Mouse (Mus musculus) liver, embryonic 14.5 days (tissue): Measurements from ENCODE around the gene Kdm2a.

Experiments used
- CTCF ChIP-seq: IDR thresholded peaks from 2 replicates; pipeline ENCODE4 v1.5.1; 2016; ENCODE audit warnings: antibody characterized with exemption, low read depth, control low read depth
- EP300 ChIP-seq: IDR thresholded peaks from 2 replicates; pipeline ENCODE4 v1.6.1; 2016; ENCODE audit warnings: antibody characterized with exemption, low read depth

DNA sequence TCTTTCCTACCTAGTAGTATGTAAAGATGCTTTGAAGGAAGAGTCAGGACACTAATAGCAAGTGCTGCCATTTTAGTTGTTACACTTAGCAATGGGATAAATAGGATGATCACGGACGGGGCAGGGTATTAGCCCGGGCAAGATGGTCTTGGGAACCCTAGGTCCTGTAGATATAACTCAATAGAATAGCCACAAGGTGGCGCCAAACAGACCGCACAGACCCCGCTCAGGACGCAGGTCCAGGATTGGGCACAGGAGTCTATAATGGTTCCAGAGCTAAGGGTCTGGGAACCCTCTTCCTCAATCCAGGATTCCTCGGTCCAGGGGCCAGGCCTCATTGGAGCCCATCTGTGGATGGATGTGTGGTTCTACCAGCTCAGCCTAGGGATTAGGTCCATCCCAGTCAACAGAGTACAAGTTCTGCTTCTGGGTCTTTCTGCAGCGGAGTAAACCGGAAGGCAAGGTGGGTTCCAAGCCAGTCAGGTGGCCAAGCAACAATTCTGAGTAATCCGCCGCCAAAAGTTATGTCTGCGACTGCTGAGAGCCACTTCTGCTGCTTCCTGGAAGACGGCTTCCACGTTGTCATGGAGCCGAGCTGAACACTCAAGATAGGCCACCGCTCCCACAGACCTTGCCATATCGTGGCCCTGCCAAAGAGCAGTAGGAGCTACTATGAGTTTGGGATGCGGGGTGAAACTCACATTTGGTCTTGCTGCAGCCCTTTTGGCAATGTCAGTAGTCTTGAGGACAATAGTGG lies 27.7 kb upstream of the Kdm2a start:
- TF ChIP-seq EP300 (no peak), CTCF (peak; percentile 83)
